Mouse (Mus musculus): ENCODE results near the gene Ednrb. TPM values are rescaled to one million over a fixed set of nuclear protein-coding genes. Genes with fewer than 3 reads are reported as not detected.
"Not testable (repeated sequence)": the region's sequence is repeated elsewhere in the genome, so short reads cannot be mapped to it uniquely, and the experiment has no call there.

Ednrb gene
- total RNA-seq, 2 experiments from 2014 or later = 38.9 to 47.4 TPM

DNA sequence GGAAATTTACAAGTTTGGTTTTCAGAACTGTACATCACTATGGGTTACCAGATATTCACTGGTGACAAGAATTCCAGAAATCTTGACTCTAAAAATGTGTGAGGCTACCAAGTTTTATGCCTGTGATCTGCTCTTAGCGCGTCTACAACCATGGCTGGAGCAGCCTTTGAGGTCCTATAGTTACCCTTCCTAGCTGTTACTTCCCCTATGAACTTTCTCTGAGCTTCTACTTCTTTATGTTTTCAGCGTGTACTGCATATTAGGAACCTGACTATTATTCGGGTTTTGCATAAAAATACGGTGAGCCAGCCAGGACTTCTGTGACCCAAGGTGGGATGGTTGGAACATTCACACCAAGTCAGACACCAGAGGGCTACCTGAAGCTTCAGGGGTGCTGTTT, 18.3 kb downstream of the Ednrb start:
- no peak for DNase-seq (ENCODE audit: extremely low spot score in 1 of 2, low spot score in 1 of 2)

DNA sequence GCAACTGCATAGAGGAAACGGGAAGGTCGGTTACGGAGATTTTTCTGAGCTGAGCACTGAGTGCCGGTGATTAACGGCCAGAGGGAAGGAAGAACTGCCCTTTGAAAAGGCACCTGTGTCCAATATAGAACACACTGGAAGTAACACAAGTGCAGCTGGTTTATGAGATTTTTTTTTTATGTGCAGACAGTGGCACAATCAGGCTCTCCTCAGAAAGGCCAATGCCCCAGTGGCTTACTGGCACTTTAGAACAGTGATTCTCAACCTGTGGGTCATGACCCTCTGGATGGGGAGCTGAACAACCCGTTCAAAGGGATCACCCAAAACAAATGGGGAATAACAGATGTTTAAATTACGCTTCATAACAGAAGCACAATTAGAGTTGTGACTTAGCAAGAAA, 20.7 kb downstream of the Ednrb start:
- no peak for DNase-seq (ENCODE audit: extremely low spot score in 1 of 2, low spot score in 1 of 2)

DNA sequence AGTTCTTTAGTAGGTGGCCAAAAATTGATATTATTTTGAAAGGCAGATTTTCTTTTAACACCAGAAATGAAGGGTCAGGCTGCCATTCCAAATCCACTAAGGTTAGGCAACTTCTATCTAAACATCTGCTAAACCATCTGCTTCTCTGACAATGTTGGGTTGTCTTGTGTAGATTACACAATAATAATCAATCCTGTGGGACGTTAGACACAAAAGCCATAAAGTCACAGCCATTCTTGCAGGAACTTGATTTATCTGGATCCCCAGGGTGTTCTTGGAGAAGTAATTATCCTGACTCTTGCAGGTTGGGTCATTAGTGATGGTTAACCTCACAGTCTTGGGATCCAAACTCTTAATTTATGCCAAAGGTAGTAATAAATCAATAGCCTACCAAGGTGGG, 21.6 kb downstream of the Ednrb start:
- DNase-seq (ENCODE audit: extremely low spot score in 1 of 2, low spot score in 1 of 2) = no peak

DNA sequence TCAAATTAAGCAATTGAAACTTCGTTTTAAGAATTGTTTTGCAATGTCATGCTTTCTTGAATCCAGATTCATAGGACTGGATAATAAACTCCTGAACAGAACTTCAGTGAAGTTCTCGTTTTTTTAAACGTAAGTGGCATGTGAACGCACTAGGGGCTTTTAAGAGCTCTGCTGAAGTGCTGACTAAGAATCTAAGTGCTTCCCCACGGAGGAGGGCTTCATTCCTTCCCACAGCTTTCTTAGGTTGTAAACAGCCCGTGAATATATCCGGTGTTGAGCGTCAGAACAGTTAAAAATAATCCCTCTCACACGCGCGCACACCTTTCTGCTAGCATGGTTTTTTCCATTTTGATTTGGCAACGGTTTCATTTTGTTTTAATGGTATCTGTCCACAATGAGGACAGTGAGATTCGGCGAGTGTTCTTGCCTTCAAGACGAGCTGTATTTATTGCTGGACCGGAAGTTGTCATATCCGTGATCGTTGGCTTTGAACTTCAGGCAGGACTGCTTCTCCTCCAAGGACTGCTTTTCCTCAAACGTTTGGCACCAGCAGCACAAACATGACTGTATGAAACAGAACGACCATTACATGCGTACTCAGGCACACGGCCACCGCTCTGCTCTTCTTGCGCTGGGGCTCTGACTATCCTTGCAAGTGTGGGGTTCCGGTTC, 27.4 kb downstream of the Ednrb start:
- no peak for DNase-seq (ENCODE audit: extremely low spot score in 1 of 2, low spot score in 1 of 2)

DNA sequence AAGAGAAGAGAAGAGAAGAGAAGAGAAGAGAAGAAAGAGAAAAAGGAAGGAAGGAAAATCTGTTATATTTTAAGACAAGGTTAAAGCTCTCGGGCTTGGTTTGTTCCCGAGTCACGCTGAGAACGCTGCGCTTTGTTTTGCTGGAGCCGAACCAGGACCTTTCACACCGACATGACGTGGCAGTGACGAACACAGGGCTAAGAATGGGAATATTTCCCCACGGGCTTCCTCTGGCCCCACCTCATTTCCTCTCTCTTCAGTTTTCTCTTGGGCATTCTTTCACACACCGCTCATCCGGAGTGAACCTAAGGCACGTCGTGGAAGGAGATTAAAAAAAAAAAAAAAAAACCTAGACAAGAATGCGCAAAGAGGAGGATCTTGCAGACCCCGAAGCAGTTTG, 28.7 kb downstream of the Ednrb start:
- no peak for DNase-seq (ENCODE audit: extremely low spot score in 1 of 2, low spot score in 1 of 2)

DNA sequence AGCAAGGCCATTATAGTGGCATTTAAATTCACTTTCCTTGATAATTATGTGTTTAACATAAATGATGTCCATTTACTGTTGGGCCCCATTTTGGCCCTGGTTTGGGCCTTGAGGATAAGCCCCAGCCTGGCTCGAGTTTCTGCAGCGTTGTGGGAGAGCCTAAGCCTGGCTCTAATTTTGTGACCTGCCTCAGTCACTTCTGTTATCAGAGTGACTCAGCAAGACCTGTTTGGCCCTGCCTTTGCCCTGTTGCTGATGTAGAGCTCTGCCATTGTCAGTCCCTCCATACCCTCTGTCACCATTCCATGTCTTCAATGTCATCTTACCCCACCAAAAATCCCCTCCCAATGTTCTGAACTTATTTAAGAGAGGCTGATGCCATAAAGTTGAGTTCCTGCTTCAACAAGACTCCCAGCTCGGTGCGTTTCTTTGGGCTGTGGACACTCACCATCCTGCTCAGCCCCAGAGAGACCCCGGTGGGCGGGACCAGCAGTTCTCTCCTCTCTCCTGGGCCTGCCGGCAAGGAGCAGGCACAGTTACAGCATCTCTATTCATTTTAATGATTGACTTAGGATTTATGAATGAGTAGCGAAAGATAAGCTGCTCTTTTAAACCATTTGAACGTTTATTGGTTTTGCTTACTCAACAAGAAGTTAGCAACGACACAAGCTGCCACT, 30.0 kb downstream of the Ednrb start:
- no peak for DNase-seq (ENCODE audit: extremely low spot score in 1 of 2, low spot score in 1 of 2)

DNA sequence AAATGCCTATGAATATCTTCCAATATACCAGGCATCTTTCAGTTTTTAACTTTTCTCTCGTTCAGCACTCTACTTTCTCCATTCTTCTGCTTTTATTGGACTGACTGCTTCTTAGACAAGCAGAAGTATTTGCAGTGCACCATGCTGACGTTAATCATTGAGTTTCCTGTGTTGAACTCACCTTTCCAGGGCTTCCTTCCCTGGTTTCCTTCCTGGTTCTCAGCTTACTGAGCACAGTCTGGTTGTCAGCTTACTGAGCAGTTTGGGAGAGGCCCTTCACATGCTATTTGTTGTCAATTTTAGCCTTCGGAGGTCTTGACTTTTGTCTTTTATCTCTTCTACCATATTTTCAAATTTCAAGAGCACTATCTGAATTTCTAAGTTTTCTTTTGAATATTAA, 31.0 kb downstream of the Ednrb start:
- DNase-seq (ENCODE audit: extremely low spot score in 1 of 2, low spot score in 1 of 2) = no peak

DNA sequence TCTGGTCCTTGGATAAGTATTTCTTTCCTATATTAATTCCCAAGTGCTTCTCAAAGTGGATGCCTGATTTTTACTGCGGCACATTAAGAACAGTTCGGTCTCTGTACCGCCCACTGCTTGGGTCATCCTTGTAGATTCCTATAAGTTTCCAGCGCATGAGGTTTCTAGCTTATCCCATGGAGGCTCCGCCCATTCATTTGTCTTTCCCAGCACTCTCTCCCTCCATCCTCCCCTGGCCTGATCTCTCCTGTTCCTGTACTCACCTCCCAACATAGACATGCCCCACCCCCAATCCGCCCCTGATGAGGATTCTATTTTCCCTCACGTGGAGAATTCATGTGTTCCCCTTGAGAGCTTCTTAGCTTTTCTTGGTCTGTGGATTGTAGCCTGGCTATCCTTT, 32.9 kb downstream of the Ednrb start:
- no peak for DNase-seq (ENCODE audit: extremely low spot score in 1 of 2, low spot score in 1 of 2)

DNA sequence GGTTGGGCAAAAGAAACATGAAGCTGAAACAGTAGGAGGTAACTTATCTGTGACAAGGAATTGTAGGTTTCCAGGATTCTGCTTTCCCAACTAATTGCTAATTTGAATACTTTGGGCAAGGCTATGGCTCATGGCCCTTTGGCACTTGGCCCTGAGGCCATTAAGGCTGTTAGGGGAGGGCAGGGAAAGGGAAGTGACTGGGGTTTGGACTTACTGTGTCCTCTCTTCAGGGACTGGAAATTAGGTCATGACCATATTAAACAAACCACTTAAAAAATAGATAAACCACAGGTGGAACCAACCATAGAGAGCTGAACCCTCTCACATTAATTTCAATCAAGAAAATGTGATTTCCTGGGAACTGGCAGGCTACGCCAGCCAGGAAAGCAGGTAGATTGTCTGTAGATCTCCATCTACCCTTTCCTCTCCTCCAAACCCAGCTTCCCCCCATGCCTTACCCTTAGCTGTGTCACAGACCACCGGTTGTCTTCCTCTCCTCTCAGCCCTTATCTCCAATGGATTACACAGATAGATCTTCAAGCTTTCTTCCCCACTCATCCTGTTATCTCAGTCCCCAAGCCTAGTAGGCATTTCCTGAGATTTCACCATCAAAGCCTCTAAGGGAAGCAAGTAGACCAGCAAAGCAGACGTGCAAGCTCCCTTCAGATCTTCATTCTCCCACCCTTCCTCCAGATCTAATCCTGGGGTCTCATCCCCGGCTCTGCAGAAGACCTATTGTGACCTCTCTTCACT, 40.1 kb downstream of the Ednrb start:
- peak in 1 of 2 experiments; percentile 13 for DNase-seq (ENCODE audit: extremely low spot score in 1 of 2, low spot score in 1 of 2)

DNA sequence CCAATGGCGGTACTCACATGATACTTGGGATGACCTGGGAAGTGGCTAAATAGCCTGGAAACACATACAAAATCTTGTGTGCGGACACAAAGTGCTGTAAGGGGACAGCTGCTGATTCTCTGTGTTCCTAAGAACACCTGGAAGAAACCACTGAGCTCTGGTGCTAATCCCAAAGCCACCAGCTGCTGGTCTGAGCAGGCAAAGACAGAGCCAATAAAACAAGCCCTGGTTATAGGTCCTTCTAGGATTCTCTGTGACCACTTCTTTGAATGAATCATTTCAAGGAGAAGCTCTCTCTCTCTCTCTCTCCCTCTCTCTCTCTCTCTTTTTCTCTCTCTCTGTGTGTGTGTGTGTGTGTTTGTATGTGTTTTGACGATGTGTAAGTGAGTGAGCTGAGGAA, 47.1 kb downstream of the Ednrb start:
- DNase-seq (ENCODE audit: extremely low spot score in 1 of 2, low spot score in 1 of 2) = no peak

DNA sequence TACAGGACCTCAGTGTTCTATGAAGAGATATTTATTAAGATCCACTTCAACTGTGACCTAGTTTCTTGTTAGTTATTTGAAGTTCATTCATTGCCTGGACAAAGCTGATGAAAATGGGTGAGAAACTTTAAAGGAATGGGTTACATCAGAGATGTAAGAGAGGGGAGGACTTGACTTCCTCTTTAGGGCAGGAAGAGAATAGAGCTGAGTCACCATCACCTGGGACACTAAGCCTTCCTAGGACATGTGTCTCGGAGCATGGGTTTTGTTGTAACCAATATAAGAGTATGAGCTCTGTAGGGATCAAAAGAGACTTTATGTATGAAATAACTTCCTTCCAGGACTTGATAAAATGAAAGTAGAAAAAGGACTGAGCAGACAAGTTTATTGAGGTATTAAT, 48.6 kb downstream of the Ednrb start:
- no peak for DNase-seq (ENCODE audit: extremely low spot score in 1 of 2, low spot score in 1 of 2)

DNA sequence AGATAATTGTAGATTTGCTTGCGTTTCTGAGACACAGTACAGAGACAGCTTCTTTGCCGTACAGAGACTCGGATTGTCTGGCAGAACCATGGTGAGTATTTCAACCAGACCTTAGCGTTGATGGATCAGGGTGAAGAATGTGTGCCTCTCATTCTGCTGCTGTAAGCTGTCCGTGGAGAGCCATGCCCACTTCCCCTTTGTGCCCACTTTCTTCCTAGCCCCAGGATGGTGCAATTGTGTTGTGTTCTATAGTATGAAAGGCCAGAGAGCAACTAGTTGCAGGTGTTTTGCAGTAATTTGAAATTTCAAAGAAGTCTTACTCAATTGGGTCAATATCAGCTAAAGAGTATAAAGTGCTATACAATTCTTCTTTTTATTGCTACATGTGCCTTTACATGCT, 50.8 kb downstream of the Ednrb start:
- no peak for DNase-seq (ENCODE audit: extremely low spot score in 1 of 2, low spot score in 1 of 2)

DNA sequence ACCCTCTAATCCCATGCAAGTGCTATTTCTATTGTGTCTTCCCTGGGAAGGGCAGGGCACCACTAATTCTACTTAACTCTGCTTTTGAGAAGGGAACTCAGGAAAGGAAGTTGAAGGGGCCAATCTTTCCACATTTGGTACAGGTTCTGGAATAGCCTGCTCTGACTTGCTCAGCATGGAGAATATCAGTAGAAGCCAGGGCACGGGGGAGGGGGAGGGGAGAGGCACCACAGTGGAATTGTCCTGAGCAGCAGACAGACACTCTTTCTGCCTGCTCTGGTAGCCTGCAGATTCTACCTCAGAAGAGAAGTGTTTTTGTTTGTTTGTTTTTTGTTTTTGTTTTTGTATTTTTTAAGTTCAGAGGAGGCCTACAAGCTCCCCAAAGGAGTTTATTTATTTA, 51.5 kb downstream of the Ednrb start:
- DNase-seq (ENCODE audit: extremely low spot score in 1 of 2, low spot score in 1 of 2) = no peak

DNA sequence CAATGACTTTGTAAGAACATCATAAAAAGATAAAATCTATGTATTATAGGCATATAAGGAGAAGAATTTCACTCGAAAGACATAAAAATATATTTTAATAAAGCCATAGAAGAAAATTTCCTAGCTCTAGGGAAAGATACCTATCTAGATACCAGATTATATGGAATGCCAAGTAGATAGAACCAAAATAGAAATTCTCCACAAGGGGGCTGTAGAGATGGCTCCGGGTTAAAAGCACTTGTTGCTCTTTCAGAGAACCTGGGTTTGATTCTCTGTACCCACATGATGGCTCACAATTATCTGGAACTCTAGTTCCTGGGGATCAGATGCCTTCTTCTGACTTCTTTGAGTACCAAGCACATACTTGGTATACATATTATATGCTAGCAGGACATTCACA, 56.7 kb downstream of the Ednrb start:
- DNase-seq (ENCODE audit: extremely low spot score in 1 of 2, low spot score in 1 of 2) = no peak

DNA sequence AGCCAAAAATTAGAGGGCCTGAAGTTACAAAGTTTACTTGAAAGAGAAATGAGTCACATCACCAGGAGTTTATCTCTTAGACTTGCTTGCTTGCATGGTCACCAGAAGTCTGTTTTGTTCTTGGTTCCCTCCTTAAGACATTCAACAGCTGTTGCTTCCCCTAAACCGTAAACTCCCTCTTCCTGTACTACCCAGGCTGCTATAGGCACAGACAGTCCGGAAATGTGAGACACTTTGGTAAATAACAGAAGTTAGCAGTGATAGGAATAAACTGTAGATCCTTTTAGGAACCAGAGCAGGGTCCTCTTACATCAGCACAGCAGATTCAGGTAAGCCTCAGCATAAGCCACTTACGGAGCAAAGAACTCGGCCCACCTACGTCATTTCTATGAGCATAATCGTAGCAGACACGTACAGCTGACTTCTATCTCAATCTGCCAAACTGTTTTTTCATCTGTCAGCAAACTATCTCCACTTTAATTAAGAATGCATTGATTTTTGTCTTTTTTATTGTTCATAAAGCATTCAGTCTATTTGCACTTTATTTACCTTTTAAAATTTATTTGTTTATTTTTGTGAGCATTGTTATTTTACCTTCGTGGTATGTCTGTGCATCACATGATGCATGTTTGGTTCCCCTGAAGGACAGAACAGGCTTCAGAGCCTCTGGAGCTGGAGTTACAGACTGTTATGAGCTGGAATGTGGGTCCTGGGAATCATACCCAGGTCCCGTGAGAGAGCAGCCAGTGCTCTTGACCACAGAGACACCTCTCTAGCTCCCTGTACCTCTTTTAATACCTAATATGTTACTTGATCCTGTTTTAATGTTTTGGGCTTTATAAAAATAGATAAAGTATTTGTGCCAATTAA, 58.9 kb downstream of the Ednrb start:
- no peak for DNase-seq (ENCODE audit: extremely low spot score in 1 of 2, low spot score in 1 of 2)

DNA sequence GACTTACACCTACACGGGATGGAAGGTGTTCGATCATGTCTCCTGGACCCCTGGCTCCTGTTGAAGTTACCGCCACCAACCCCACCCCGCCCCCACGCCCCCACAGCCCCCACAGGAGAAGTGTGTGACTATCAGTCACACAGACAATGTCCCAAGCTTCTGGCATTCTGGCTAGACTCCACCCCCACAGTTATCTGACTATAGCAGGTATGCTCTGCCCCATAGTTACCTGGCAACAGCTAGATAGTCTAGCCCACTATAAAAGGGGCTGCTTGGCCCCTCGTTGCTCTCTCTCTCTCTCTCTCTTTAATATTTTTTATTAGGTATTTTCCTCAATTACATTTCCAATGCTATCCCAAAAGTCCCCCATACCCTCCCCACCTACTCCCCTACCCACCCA, 63.9 kb downstream of the Ednrb start:
- not testable (repeated sequence) for DNase-seq (ENCODE audit: extremely low spot score in 1 of 2, low spot score in 1 of 2)

DNA sequence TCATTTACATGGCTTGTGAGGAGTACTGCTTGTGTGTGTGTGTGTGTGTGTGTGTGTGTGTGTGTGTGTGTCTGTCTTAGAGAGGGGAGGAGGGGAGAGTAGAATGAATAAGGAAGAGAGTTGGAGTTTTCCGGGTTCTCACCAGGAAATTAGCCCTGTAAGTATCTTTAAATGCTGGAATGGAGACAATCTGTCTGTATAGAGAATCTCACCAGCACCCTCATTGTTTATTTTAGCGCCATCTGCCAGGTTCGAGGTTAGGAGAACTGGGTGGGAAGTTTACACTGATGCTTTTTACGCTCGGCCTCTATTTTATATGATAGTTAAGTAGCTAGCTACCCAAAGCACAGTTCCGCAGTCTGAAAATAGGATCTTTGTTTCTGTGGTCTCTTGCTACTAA, 64.9 kb downstream of the Ednrb start:
- no peak for DNase-seq (ENCODE audit: extremely low spot score in 1 of 2, low spot score in 1 of 2)

DNA sequence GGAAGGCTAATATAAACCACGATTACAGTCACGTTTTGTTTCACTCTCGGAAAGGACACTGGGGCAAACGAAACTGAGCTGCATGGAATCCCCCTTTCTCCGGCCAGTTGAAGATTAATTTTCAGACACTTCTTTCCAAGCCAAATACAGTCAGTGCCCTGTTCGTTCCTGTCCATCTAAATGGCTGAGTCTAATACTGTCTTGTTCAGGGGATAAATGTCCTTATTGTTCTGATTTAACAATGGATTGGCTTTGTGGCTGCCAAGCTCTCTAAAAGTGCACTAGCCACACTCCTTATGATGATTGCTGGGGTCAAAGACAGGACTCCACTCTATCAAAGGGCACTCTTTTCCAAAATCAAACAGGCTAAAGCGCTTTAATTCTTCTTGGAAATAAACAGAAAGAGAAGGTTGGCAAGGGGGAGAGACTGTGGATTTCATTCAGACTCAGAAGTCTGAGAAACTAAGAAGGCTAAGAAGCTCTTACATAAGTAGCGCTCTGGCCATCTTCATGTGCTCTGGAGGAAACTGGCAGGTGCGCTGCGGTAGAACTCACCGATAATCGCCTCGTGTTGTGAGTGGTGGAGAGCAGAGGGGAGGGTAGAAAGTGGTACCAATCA, 65.6 kb downstream of the Ednrb start:
- DNase-seq (ENCODE audit: extremely low spot score in 1 of 2, low spot score in 1 of 2) = no peak

DNA sequence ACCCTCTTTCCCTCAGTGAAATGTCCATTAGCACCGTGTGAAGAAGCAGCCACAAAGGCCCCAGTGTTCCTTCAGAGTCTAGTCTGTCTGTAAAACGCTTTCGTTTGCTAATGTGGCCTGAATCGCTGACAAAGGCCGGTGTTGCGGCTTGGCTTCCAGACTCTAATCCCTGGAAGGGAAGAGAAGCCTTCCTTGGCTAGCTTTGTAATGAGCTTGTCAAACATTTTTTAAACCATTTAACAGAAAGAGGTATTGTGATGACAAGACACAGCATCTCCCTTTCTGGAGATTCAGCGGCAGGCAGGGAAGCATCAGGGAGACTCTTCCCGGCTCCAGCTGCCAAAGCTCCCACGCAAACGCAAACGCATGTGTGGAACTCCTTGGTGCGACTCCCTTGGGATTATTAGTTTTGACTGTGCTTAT, 66.2 kb downstream of the Ednrb start:
- DNase-seq (ENCODE audit: extremely low spot score in 1 of 2, low spot score in 1 of 2) = peak; percentile 13 to 27

DNA sequence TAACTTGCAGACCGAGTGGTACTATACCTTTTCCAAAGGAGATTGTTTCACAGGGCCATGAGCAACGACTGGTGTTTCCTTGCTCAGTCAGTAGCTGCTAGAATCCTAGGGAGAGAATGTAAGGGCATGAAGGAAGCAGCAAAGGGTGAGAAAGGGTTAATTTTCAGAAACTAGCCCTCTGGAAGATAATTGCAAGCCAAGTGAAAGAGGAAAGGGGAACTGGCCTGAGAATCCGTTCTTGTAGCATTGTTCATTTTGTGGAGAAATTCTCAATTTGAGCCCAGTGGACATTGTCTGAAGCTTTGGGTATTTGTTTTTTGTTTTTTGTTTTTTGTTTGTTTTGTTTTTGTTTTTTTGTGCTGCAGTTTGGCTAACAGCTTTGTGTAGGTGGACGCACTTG, 66.8 kb downstream of the Ednrb start:
- DNase-seq (ENCODE audit: extremely low spot score in 1 of 2, low spot score in 1 of 2) = no peak

All from layer of hippocampus, postnatal 25 days (tissue).